Mouse (Mus musculus) liver, embryonic 11.5 days (tissue): Measurements from ENCODE around the gene Oser1. TPM values are rescaled to one million over a fixed set of nuclear protein-coding genes. Genes with fewer than 3 reads are reported as not detected.

Experiments
- ATAC-seq: fragments of 200-750 bp; cut with Nextera tagmentation; replicated peaks from 2 replicates; pipeline ENCODE4 v1.8.0; 2017; ENCODE audit warnings: moderate number of reproducible peaks, mild to moderate bottlenecking, moderate TSS enrichment, moderate library complexity; ENCODE audit not compliant: low FRiP score
- DNase-seq: peaks from one replicate; pipeline ENCODE4 v3.0.0-alpha.2; 2017; ENCODE audit warnings: low spot score
- H3K27ac ChIP-seq: fragments of 300-500 bp; sonication (generic); 2 replicates; pipeline ENCODE4 v1.5.1; 2014; ENCODE audit warnings: mild to moderate bottlenecking, low read depth, low read length, control low read depth
- H3K27me3 ChIP-seq: fragments of 300-500 bp; sonication (generic); replicated peaks from 2 replicates; pipeline ENCODE4 v1.6.1; 2014; ENCODE audit warnings: low read length, mixed read lengths; ENCODE audit not compliant: control insufficient read depth, insufficient read depth
- H3K36me3 ChIP-seq: fragments of 300-500 bp; sonication (generic); 2 replicates; pipeline ENCODE4 v1.6.1; 2014; ENCODE audit warnings: mild to moderate bottlenecking, low read length, moderate library complexity, mixed read lengths; ENCODE audit not compliant: control insufficient read depth, insufficient read depth
- H3K4me1 ChIP-seq: fragments of 300-500 bp; sonication (generic); replicated peaks from 2 replicates; pipeline ENCODE4 v1.6.1; 2014; ENCODE audit warnings: low read length, mixed read lengths; ENCODE audit not compliant: control insufficient read depth, insufficient read depth
- H3K4me2 ChIP-seq: fragments of 300-500 bp; sonication (generic); 2 replicates; pipeline ENCODE4 v1.6.1; 2014; ENCODE audit warnings: mild to moderate bottlenecking, control low read depth, moderate library complexity
- H3K4me3 ChIP-seq: fragments of 300-500 bp; sonication (generic); 2 replicates; pipeline ENCODE4 v1.5.1; 2014; ENCODE audit warnings: low read depth, low read length, control low read depth
- H3K9ac ChIP-seq: fragments of 300-500 bp; sonication (generic); 2 replicates; pipeline ENCODE4 v1.6.1; 2014; ENCODE audit warnings: low read depth, low read length, control low read depth
- H3K9me3 ChIP-seq: fragments of 300-500 bp; sonication (generic); 2 replicates; pipeline ENCODE4 v1.6.1; 2016; ENCODE audit warnings: low read length, inconsistent platforms, mixed read lengths; ENCODE audit not compliant: control insufficient read depth
- WGBS: fragments of 180-500 bp; shearing (Covaris S2); extraction: QIAGEN DNeasy Blood & Tissue Kit; methylation state at CpG from one replicate; pipeline ENCODE4 v1.1.7; 2014; 5-methylcytosine and 5-hydroxymethylcytosine counted together
- polyA plus RNA-seq: library from polyadenylated mRNA; unstranded; fragments of >200 nt; fragmentation: Nextera tagmentation; extraction: Ambion mirVana; gene quantifications from 2 replicates; pipeline ENCODE4 v1.2.1, GENCODE M21; 2014

Oser1 gene
- 61.0 and 67.8 TPM in 2 replicates for polyA plus RNA-seq

GRCm38 (mm10) chr2:163424597-163424996 lies at the start of gene Oser1:
Gene Oser1 (minus strand): TSS chr2:163424697.
- Histone ChIP-seq H3K9me3 (no peaks in the 10 kb centered on the region), H3K36me3 (no peaks in the 10 kb centered on the region), H3K4me1 (peaks cover 8% of the 10 kb centered on the region), H3K9ac (no peak within 1 kb of the TSS), H3K27ac (no peak within 1 kb of the TSS), H3K27me3 (no peaks in the 10 kb centered on the region), H3K4me3 (no peak within 1 kb of the TSS), H3K4me2 (no peak within 1 kb of the TSS)
- no peak for ATAC-seq
- no peak for DNase-seq
- WGBS = 74% methylated on average over 6 of the region's 6 CpGs

- under 1% methylated on average over 30 of the region's 30 CpGs for WGBS
- Histone ChIP-seq H3K4me1 (peaks cover 3% of the 10 kb centered on the region; the same call in 1 of the 2 replicates), H3K27me3 (0 out of 2 replicates have a peak, but pooled peaks cover 1% of the 10 kb centered on the region)
These were observed 48.0 kb upstream of the Oser1 start, which contains the start of gene Fitm2 for GRCm38 (mm10) chr2:163472466-163472851. Gene Fitm2 (minus strand): TSS chr2:163472629.

GRCm38 (mm10) chr2:163471710-163472465 lies 47.4 kb upstream of the Oser1 start:
- H3K9me3 ChIP-seq = no peaks in the 10 kb centered on the region
- ATAC-seq = peak; percentile 81
- H3K27ac ChIP-seq = peak overlapping the region; percentile 52
- peaks cover 5% of the 10 kb centered on the region; the same call in 1 of the 2 replicates for H3K36me3 ChIP-seq
- peaks cover 3% of the 10 kb centered on the region; the same call in 1 of the 2 replicates for H3K4me1 ChIP-seq
- DNase-seq = no peak
- peak overlapping the region; percentile 91 for H3K4me2 ChIP-seq
- H3K4me3 ChIP-seq = peak overlapping the region; percentile 89
- peak overlapping the region; percentile 90 for H3K9ac ChIP-seq
- WGBS = 6% methylated on average over 36 of the region's 36 CpGs
- H3K27me3 ChIP-seq = no peaks in the 10 kb centered on the region

More at GRCm38 (mm10) chr2:163472466-163472851, 48.0 kb upstream of the Oser1 start, which contains the start of gene Fitm2:
- peak; percentile 91 for ATAC-seq
- Histone ChIP-seq H3K36me3 (peaks cover 5% of the 10 kb centered on the region; the same call in 1 of the 2 replicates), H3K9me3 (no peaks in the 10 kb centered on the region), H3K27ac (peak within 1 kb of the TSS; percentile 52), H3K4me2 (peak within 1 kb of the TSS; percentile 91), H3K4me3 (peak within 1 kb of the TSS; percentile 89), H3K9ac (peak within 1 kb of the TSS; percentile 90)
- DNase-seq = peak; percentile 94

- 70% methylated on average over 3 of the region's 3 CpGs for WGBS
- no peak for DNase-seq
- peak overlapping the region; percentile 90 for H3K9ac ChIP-seq
These were observed 46.6 kb upstream of the Oser1 start for GRCm38 (mm10) chr2:163471136-163471535.

GRCm38 (mm10) chr2:163469711-163470110 lies 45.2 kb upstream of the Oser1 start:
- no peaks in the 10 kb centered on the region for H3K27me3 ChIP-seq
- no peak overlapping the region for H3K27ac ChIP-seq
- H3K9me3 ChIP-seq = no peaks in the 10 kb centered on the region
- ATAC-seq = no peak
- no peak overlapping the region for H3K9ac ChIP-seq
- H3K36me3 ChIP-seq = peaks cover 5% of the 10 kb centered on the region; the same call in 1 of the 2 replicates
- H3K4me2 ChIP-seq = no peak overlapping the region
- no peak overlapping the region for H3K4me3 ChIP-seq
- 91% methylated on average over 15 of the region's 15 CpGs for WGBS
- no peak for DNase-seq
- H3K4me1 ChIP-seq = peaks cover 3% of the 10 kb centered on the region; the same call in 1 of the 2 replicates

More at GRCm38 (mm10) chr2:163471136-163471535, 46.6 kb upstream of the Oser1 start:
- Histone ChIP-seq H3K9me3 (no peaks in the 10 kb centered on the region), H3K4me3 (peak overlapping the region; percentile 89), H3K4me1 (peaks cover 3% of the 10 kb centered on the region; the same call in 1 of the 2 replicates), H3K27me3 (no peaks in the 10 kb centered on the region), H3K4me2 (peak overlapping the region; percentile 91), H3K27ac (no peak overlapping the region), H3K36me3 (peaks cover 5% of the 10 kb centered on the region; the same call in 1 of the 2 replicates)
- ATAC-seq = no peak

- Histone ChIP-seq H3K9me3 (no peaks in the 10 kb centered on the region), H3K4me1 (peaks cover 3% of the 10 kb centered on the region; the same call in 1 of the 2 replicates), H3K4me3 (no peak overlapping the region), H3K4me2 (no peak overlapping the region), H3K36me3 (peaks cover 5% of the 10 kb centered on the region; the same call in 1 of the 2 replicates), H3K27ac (no peak overlapping the region), H3K9ac (no peak overlapping the region), H3K27me3 (no peaks in the 10 kb centered on the region)
- no peak for ATAC-seq
- 86% methylated on average over 6 of the region's 6 CpGs for WGBS
- no peak for DNase-seq
These were observed 44.4 kb upstream of the Oser1 start for GRCm38 (mm10) chr2:163468866-163469265.

GRCm38 (mm10) chr2:163467585-163467984 lies 43.1 kb upstream of the Oser1 start:
- DNase-seq (no peak), ATAC-seq (no peak)
- Histone ChIP-seq H3K4me3 (no peak overlapping the region), H3K27me3 (no peaks in the 10 kb centered on the region), H3K36me3 (peaks cover 5% of the 10 kb centered on the region; the same call in 1 of the 2 replicates), H3K9ac (no peak overlapping the region), H3K9me3 (no peaks in the 10 kb centered on the region), H3K27ac (no peak overlapping the region), H3K4me2 (no peak overlapping the region), H3K4me1 (peaks cover 3% of the 10 kb centered on the region; the same call in 1 of the 2 replicates)
- WGBS = 87% methylated on average over 6 of the region's 6 CpGs

GRCm38 (mm10) chr2:163466771-163467170 lies 42.3 kb upstream of the Oser1 start:
- Histone ChIP-seq H3K4me2 (no peak overlapping the region), H3K27ac (no peak overlapping the region), H3K9ac (no peak overlapping the region), H3K9me3 (no peaks in the 10 kb centered on the region), H3K36me3 (peaks cover 5% of the 10 kb centered on the region; the same call in 1 of the 2 replicates), H3K4me1 (peaks cover 3% of the 10 kb centered on the region; the same call in 1 of the 2 replicates), H3K4me3 (no peak overlapping the region), H3K27me3 (no peaks in the 10 kb centered on the region)
- no peak for ATAC-seq
- 75% methylated on average over 8 of the region's 8 CpGs for WGBS
- DNase-seq = no peak
